Mouse (Mus musculus) intestine, embryonic 15.5 days (tissue): ENCODE data around the gene Cluap1. TPM values are rescaled to one million over a fixed set of nuclear protein-coding genes. Genes with fewer than 3 reads are reported as not detected.
A peak's percentile ranks its signal among the peaks of the same experiment; 100 is the strongest.

Experiments used
- ATAC-seq: fragments of 200-750 bp; cut with Nextera tagmentation; 2 replicates; pipeline ENCODE4 v1.8.0; 2017; ENCODE audit warnings: moderate TSS enrichment, moderate library complexity
- H3K27ac ChIP-seq: fragments of 300-500 bp; sonication (generic); 2 replicates; pipeline ENCODE4 v1.5.1; 2015; ENCODE audit warnings: mild to moderate bottlenecking, inconsistent platforms
- H3K27me3 ChIP-seq: fragments of 300-500 bp; sonication (generic); replicated peaks from 2 replicates; pipeline ENCODE4 v1.6.1; 2015; ENCODE audit warnings: inconsistent platforms
- H3K36me3 ChIP-seq: fragments of 300-500 bp; sonication (generic); 2 replicates; pipeline ENCODE4 v1.6.1; 2015; ENCODE audit warnings: inconsistent platforms
- H3K4me1 ChIP-seq: fragments of 300-500 bp; sonication (generic); replicated peaks from 2 replicates; pipeline ENCODE4 v1.6.1; 2015; ENCODE audit warnings: inconsistent platforms
- H3K4me2 ChIP-seq: fragments of 300-500 bp; sonication (generic); replicated peaks from 2 replicates; pipeline ENCODE4 v1.6.1; 2015; ENCODE audit warnings: mild to moderate bottlenecking, inconsistent platforms
- H3K4me3 ChIP-seq: fragments of 300-500 bp; sonication (generic); replicated peaks from 2 replicates; pipeline ENCODE4 v1.5.1; 2015; ENCODE audit warnings: inconsistent platforms
- H3K9ac ChIP-seq: fragments of 300-500 bp; sonication (generic); 2 replicates; pipeline ENCODE4 v1.6.1; 2015; ENCODE audit warnings: inconsistent platforms
- H3K9me3 ChIP-seq: fragments of 300-500 bp; sonication (generic); 2 replicates; pipeline ENCODE4 v1.6.1; 2016; ENCODE audit warnings: inconsistent platforms
- whole genome bisulfite sequencing: fragments of 180-500 bp; shearing (Covaris S2); methylation state at CpG from one replicate; pipeline ENCODE4 v1.1.7; 2015; 5-methylcytosine and 5-hydroxymethylcytosine counted together
- polyA plus RNA-seq: library from polyadenylated mRNA; unstranded; fragments of >200 nt; fragmentation: Nextera tagmentation; extraction: Ambion mirVana; gene quantifications from 2 replicates; pipeline ENCODE4 v1.2.1, GENCODE M21; 2015

The Cluap1 gene
- 18.1 and 21.5 TPM in 2 replicates for polyA plus RNA-seq

DNA sequence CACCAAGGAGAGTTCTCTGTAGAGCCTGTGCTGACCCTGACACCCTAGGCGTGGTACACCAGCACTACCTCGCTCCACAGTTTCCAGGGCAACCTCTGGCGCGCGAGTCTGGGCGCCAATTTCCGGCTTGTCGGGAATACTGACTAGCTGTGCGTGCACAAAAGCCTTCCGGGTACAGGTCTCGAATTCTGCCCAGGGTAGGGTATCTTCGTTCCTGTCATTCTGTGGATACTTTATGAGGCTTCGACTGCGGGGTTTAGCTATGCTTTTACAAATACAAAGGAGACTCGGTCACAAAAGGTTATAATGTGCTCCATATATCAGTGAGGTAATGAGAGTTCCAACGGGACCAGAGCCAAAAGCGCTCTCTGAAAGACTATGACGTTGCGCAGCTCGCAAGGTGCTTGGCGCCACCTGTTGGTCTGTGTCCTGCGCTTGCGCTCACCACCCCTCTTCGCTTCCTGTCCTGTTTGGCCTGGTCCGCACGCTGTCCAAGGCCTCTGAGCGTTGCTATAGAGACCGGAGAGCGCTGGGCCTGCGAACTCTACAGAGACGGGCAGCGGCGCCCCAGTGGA, at the start of gene Cluap1, which contains the start of gene 1700037C18Rik:
Gene Cluap1 (plus strand): TSS at position 265 of the 575 bp plus-strand sequence.
Gene 1700037C18Rik (minus strand): TSS at position 153 of the 575 bp plus-strand sequence.
- peak; percentile 99 for ATAC-seq
- no peaks in the 10 kb centered on the region for H3K27me3 ChIP-seq
- H3K4me3 ChIP-seq: peak within 1 kb of the TSS; percentile 57
- H3K36me3 ChIP-seq: peaks cover 14% of the 10 kb centered on the region; the same call in 1 of the 2 replicates
- peak within 1 kb of the TSS; percentile 51 for H3K9ac ChIP-seq
- H3K4me1 ChIP-seq: 0 out of 2 replicates have a peak, but pooled peaks cover 3% of the 10 kb centered on the region
- no peaks in the 10 kb centered on the region for H3K9me3 ChIP-seq
- under 1% methylated on average over 33 of the region's 33 CpGs for WGBS
- peak within 1 kb of the TSS; percentile 78 for H3K4me2 ChIP-seq
- H3K27ac ChIP-seq: peak within 1 kb of the TSS; percentile 52

DNA sequence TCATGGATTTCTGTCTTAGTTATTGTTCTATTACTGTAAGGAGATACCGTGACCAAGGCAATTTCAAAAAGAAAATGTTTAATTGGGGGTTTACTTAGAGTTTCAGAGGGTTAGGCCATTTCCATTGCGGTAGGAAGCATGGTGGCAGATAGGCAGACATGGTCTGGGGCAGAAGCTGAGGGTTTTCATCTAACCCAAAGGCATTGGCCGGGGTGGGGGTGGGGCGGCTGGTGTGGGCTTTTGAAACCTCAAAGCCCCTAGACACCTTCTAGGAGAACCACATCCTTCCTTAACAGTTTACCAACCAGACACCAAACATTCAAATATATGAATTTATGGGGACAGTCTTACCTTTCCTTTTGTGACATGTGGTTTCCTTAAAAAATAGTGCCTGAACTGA, 49.3 kb upstream of the Cluap1 start:
- WGBS: 93% methylated on average over 4 of the region's 4 CpGs
- Histone ChIP-seq H3K9me3 (no peaks in the 10 kb centered on the region), H3K27me3 (no peaks in the 10 kb centered on the region), H3K4me2 (no peak overlapping the region), H3K4me1 (no peaks in the 10 kb centered on the region), H3K36me3 (0 out of 2 replicates have a peak, but pooled peaks cover 7% of the 10 kb centered on the region), H3K27ac (no peak overlapping the region), H3K9ac (no peak overlapping the region), H3K4me3 (no peak overlapping the region)
- ATAC-seq: no peak

DNA sequence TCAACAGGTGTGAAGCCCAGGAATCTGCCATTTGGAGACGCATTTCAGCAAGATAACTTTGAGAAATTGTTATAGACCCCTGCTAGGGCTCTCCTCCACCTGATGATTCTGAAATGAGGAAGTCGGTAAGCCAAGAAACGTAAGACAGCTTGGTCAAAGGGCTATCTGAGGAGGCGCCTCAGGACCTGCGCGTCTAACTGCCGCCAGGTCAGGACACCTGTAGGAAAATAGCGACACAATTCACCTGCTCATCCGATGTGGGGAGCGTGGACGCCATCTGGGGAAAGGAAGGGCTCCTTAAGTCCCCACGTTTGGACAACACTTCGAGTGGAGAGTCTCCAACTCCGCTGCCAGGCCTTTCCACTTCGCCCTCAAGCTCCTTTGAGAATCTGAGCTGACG, 36.8 kb upstream of the Cluap1 start:
- ATAC-seq: peak; percentile 63
- peak overlapping the region; percentile 53 for H3K4me3 ChIP-seq
- H3K9ac ChIP-seq: peak overlapping the region; percentile 56
- 2% methylated on average over 16 of the region's 16 CpGs for WGBS
- no peaks in the 10 kb centered on the region for H3K9me3 ChIP-seq
- H3K4me2 ChIP-seq: peak overlapping the region; percentile 83
- H3K27ac ChIP-seq: peak overlapping the region; percentile 57; the same call in 1 of the 2 replicates
- 0 out of 2 replicates have a peak, but pooled peaks cover 6% of the 10 kb centered on the region for H3K36me3 ChIP-seq
- H3K27me3 ChIP-seq: no peaks in the 10 kb centered on the region
- H3K4me1 ChIP-seq: peaks cover 7% of the 10 kb centered on the region

DNA sequence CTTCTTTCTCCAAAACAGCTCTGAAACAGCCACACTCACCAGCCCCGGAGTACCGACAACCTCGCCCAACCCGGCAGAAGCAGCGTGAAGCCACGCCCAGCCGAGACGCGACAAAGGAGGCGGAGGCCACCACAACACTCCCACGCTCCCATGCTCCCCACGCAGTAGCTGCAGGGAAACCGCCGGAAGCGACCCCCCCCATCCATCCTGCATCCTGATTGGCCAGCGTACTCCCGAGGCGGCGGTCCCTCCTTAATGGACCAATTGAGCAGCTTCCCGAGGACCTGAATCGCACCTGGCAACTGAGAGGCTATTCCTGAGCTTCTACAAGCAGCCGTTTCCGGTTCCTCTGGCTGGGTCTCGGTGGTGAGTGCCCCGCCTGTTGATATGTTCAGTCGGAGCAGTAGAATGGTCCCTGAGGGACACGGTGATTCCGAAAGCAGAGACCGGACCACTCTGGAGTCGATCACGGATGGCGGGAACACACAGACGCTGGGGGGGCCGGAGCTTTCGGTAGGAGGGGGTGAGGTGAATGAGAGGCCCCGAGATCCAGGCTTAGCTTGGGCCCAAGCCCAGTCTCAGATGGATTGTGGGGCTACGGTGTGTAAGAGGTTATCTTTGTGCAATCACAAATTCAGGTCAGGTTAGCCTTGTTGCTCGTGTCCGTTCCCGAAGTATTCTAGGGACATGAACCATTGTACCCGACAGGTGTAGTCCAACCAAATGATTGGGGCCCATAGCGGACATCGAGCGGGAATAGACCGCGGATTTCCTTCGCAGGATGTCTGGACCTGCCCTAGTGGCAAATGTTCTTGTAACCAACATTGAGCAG, 36.2 kb upstream of the Cluap1 start, which contains the start of gene Naa60:
Gene Naa60 (plus strand): TSS at position 160 of the 832 bp plus-strand sequence.
- Histone ChIP-seq H3K9me3 (no peaks in the 10 kb centered on the region), H3K9ac (peak within 1 kb of the TSS; percentile 56), H3K36me3 (0 out of 2 replicates have a peak, but pooled peaks cover 6% of the 10 kb centered on the region), H3K4me2 (peak within 1 kb of the TSS; percentile 83), H3K27ac (peak within 1 kb of the TSS; percentile 57; the same call in 1 of the 2 replicates), H3K4me3 (peak within 1 kb of the TSS; percentile 53), H3K27me3 (no peaks in the 10 kb centered on the region), H3K4me1 (peaks cover 7% of the 10 kb centered on the region)
- WGBS: 4% methylated on average over 47 of the region's 47 CpGs
- ATAC-seq: peak; percentile 100

DNA sequence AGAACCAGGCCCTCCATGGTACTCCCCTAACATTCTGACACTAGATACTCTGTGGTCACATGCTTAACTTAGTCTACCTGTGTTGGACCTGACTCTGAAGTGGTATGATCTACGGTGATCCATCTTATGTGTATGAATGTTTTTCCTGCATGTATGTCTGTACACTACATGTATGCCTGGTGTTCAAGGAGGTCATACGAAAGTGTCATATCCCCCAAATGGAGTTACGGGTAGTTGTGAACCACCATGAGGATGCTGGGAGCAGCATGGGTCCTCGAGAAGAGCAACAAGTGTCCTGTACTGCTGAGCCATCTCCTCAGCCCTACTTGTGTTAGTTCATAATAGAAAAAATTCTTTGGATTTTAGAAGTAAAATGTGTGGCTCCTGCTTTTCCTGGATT, 32.3 kb upstream of the Cluap1 start:
- 98% methylated on average over 4 of the region's 4 CpGs for WGBS

DNA sequence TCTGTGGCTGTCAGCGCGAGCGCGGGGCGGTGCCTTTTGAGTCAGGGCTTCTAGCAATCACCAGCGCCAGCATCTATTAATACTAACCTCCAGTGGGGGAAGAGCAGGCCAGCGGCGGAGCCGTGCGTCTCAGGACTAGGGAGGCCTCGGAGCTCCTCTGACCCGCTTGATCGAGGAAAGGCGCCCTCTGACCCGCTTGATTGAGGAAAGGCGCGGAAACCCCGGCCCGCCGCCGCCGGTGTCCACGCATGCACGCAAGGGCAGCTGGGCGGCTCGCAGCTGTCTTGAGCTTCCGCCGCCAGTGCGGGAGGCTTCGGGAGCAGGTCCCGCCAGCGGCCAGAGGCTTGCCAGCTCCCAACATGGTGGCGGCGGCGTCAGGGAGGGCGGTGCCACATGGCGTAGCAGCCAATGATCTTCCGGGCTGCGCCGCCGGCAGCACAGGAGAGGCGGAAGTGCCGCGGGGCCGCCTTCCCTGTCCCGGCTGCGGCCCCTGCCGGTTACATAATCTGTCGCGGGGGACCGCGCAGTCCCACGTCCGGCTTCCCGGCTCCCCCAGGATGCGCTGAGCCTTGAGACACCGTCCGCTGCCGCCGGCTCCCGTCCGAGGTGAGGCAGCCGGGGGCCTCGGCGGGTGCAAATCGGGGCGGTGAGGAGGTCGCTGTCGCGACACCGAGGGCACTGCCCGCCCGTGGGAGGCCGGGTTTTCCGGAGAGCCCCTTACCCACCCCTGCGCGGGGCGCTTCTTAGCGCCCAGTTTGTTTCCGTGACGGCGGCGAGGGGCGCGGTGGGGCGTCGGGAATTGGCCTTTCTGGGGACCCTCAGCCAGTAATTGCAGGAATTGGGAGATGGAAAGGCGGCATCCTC, 24.2 kb upstream of the Cluap1 start, which contains the start of the genes Zfp597 and Gm20695:
Gene Zfp597 (minus strand): TSS at position 361 of the 864 bp plus-strand sequence.
Gene Gm20695 (plus strand): TSS at position 448 of the 864 bp plus-strand sequence.
- H3K27me3 ChIP-seq: no peaks in the 10 kb centered on the region
- peak within 1 kb of the TSS; percentile 87 for H3K9ac ChIP-seq
- H3K4me3 ChIP-seq: peak within 1 kb of the TSS; percentile 87
- peak; percentile 100 for ATAC-seq
- under 1% methylated on average over 88 of the region's 88 CpGs for WGBS
- peak within 1 kb of the TSS; percentile 63 for H3K4me2 ChIP-seq
- H3K9me3 ChIP-seq: no peaks in the 10 kb centered on the region
- H3K27ac ChIP-seq: peak within 1 kb of the TSS; percentile 89
- peaks cover 10% of the 10 kb centered on the region for H3K4me1 ChIP-seq
- no peaks in the 10 kb centered on the region for H3K36me3 ChIP-seq

More for the DNA sequence above, 32.3 kb upstream of the Cluap1 start:
- Histone ChIP-seq H3K27ac (no peak overlapping the region), H3K36me3 (no peaks in the 10 kb centered on the region), H3K4me1 (peaks cover 7% of the 10 kb centered on the region), H3K27me3 (no peaks in the 10 kb centered on the region), H3K9me3 (no peaks in the 10 kb centered on the region), H3K4me2 (no peak overlapping the region), H3K9ac (no peak overlapping the region), H3K4me3 (no peak overlapping the region)
- ATAC-seq: no peak

DNA sequence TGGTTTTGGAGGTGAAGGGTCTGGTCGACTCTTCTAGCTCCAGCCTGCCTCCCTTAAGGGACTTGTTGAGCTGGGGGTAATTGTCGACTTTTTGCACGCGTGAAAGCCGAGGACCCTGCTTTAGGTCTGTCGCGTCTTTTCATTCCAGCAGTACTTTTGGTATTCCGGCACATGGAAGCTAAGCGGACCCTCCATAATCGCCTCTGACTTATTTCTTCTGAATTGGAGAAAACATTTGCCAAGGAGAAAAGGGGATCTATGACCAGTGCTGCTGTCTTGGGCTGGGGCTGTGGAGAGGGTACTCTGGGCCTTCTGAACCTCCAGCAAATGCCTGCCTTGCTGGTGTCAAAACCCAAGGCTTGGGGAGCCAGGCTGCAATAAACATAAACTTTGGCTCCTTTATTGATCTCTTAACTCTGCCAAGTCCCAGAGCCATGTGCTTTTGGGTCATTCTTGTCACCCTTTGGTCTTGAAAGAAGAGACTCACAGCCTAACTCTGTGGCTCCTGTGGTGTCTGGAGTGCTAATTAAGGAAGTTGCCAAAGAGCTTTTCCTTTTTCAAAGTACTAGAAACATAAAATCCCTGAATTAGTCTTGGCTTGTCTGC, 23.4 kb upstream of the Cluap1 start:
- WGBS: 2% methylated on average over 10 of the region's 10 CpGs
- Histone ChIP-seq H3K27me3 (no peaks in the 10 kb centered on the region), H3K4me3 (peak overlapping the region; percentile 87), H3K4me2 (peak overlapping the region; percentile 63), H3K9ac (peak overlapping the region; percentile 87), H3K27ac (peak overlapping the region; percentile 89), H3K4me1 (peaks cover 10% of the 10 kb centered on the region), H3K9me3 (no peaks in the 10 kb centered on the region), H3K36me3 (no peaks in the 10 kb centered on the region)
- ATAC-seq: no peak; the same call in 1 of the 2 replicates

DNA sequence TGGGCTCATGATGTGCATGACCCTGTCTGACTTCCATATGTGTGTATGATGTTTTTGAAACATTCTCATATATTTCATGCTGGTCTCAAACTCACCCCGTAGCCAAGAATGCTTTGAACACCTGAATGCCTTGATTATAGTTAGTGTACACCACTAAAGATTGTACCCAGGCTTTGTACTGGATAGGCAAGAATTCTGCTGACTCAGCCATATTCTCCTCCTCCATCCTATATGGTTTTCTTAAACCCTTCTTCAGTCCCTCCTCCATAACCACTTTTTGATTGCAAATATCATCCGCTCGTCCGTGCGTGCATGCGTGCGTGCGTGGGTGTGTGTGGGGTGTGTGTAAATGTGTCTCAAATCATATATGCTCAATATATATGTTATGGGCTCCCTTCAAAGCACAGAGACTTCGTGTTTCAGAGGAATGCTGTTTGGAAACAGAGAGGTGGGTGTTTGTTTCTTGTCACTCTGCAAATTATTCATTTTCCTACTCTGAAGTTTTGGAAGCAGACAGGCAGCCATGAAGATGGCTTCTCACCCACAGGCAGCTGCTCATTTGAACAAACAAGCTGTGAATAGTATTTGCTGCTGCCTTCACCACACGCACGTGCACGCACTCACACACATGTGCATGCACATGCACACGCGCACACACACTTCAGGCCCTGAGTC, 16.8 kb upstream of the Cluap1 start:
- H3K27ac ChIP-seq: no peak overlapping the region
- no peak for ATAC-seq
- WGBS: 93% methylated on average over 14 of the region's 14 CpGs
- 0 out of 2 replicates have a peak, but pooled peaks cover 2% of the 10 kb centered on the region for H3K36me3 ChIP-seq
- H3K27me3 ChIP-seq: no peaks in the 10 kb centered on the region
- no peak overlapping the region for H3K4me3 ChIP-seq
- H3K9ac ChIP-seq: no peak overlapping the region
- H3K4me1 ChIP-seq: 0 out of 2 replicates have a peak, but pooled peaks cover 3% of the 10 kb centered on the region
- H3K4me2 ChIP-seq: no peak overlapping the region
- H3K9me3 ChIP-seq: no peaks in the 10 kb centered on the region

DNA sequence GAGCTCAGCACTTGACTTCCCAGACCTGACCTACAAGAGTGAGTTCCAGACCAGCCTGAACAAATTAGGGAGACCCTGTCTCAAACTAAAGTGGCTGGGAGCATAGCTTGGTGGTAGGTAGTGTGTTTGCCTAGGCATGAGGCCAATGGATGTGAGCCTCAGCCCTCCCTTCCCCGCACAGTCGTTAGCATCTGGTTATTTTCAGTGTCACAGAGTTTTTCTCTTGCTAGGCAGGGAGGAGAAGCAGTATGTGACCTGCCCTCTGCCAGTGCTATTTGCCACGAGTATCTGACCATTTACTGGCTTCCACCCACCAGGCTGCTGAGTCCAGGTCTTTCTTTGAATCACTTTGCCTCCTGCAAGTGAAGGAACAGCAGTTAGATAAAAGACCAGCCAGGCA, 14.9 kb upstream of the Cluap1 start:
- no peak overlapping the region for H3K9ac ChIP-seq
- H3K9me3 ChIP-seq: no peaks in the 10 kb centered on the region
- H3K4me3 ChIP-seq: no peak overlapping the region
- 0 out of 2 replicates have a peak, but pooled peaks cover 3% of the 10 kb centered on the region for H3K4me1 ChIP-seq
- peaks cover 15% of the 10 kb centered on the region for H3K36me3 ChIP-seq
- H3K4me2 ChIP-seq: no peak overlapping the region
- no peak overlapping the region for H3K27ac ChIP-seq
- no peaks in the 10 kb centered on the region for H3K27me3 ChIP-seq
- ATAC-seq: no peak
- 42% methylated on average over 3 of the region's 3 CpGs for WGBS

DNA sequence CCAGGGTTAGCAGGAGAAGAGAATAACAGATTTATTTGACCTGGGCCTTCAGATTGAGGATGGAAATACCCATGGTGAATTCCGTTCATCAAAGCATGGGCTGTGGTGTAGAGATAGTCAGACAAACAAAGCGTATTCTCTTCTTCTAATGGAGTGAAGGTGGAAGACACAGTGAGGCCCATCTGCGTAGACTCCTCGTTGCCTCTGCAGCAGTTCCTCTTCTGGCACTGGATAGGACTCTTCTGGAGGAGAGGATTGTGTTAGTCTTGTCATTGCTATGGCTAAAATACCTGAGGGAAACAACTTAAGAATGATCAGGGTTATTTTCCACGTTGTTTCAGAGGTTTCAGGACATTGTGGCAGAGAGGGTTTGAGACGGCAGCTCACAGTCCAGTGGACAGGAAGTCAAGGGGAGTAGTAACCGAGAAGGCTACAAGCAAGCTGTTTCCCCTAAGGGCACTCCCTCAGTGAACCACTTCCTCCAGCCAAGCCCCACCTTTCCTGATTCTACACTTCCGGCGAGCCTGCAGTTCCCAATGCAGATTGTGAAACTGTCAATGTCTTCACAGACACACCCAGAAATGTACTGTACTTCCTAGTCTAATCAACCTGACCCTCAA, 13.3 kb upstream of the Cluap1 start:
- ATAC-seq: peak; percentile 86
- no peak overlapping the region for H3K4me3 ChIP-seq
- no peak overlapping the region; the same call in 1 of the 2 replicates for H3K4me2 ChIP-seq

More for the DNA sequence above, 13.3 kb upstream of the Cluap1 start:
- Histone ChIP-seq H3K36me3 (peaks cover 29% of the 10 kb centered on the region), H3K9ac (no peak overlapping the region), H3K27ac (peak overlapping the region; percentile 33; the same call in 1 of the 2 replicates), H3K4me1 (0 out of 2 replicates have a peak, but pooled peaks cover 3% of the 10 kb centered on the region), H3K27me3 (no peaks in the 10 kb centered on the region), H3K9me3 (no peaks in the 10 kb centered on the region)
- 68% methylated on average over 9 of the region's 9 CpGs for WGBS
